Mouse (Mus musculus) MEL (cell line): Measurements from ENCODE around the gene Slc41a3. TPM values are rescaled to one million over a fixed set of nuclear protein-coding genes. Genes with fewer than 3 reads are reported as not detected.

Source experiments
- DNase-seq: peaks from one replicate; pipeline ENCODE4 v3.0.0; 2011; ENCODE audit warnings: low read depth, low spot score
- H3K27ac ChIP-seq: 2 replicates; pipeline ENCODE4 v1.5.1; 2012; ENCODE audit warnings: low read depth, mild to moderate bottlenecking, control low read depth, low read length, moderate library complexity; ENCODE audit not compliant: control insufficient read depth
- H3K27me3 ChIP-seq, 2 experiments: fragments of 150-350 bp in 1 of 2; sonication (generic) in 1 of 2; 2 replicates each; pipeline ENCODE4 v1.6.1; 2012; ENCODE audit warnings: low read length in 2 of 2, mild to moderate bottlenecking in 2 of 2, improper control_type of control experiment in 1 of 2, moderate library complexity in 1 of 2; ENCODE audit not compliant: insufficient read depth in 2 of 2, control insufficient read depth in 1 of 2
- H3K36me3 ChIP-seq, 2 experiments: 2 replicates each; pipeline ENCODE4 v1.6.1; 2012 to 2014; ENCODE audit warnings: low read length in 2 of 2, improper control_type of control experiment in 1 of 2, inconsistent platforms in 1 of 2, mild to moderate bottlenecking in 1 of 2; ENCODE audit not compliant: insufficient read depth in 2 of 2, control insufficient read depth in 1 of 2
- H3K4me1 ChIP-seq, 2 experiments: fragments of 150-350 bp in 1 of 2; sonication (generic) in 1 of 2; 2 replicates each; pipeline ENCODE4 v1.6.1; 2012; ENCODE audit warnings: low read length in 2 of 2, improper control_type of control experiment in 1 of 2, mild to moderate bottlenecking in 1 of 2; ENCODE audit not compliant: insufficient read depth in 2 of 2, control insufficient read depth in 1 of 2
- H3K4me3 ChIP-seq, 2 experiments: fragments of 150-350 bp in 1 of 2; sonication (generic) in 1 of 2; 2 replicates each; pipeline ENCODE4 v1.5.1; 2012; ENCODE audit warnings: low read depth in 2 of 2, low read length in 2 of 2, mild to moderate bottlenecking in 2 of 2, moderate library complexity in 2 of 2, control low read depth in 1 of 2, improper control_type of control experiment in 1 of 2; ENCODE audit not compliant: control insufficient read depth in 1 of 2, insufficient read depth in 1 of 2
- H3K79me2 ChIP-seq: 2 replicates; pipeline ENCODE4 v1.6.1; 2012; ENCODE audit warnings: mild to moderate bottlenecking, low read length, moderate library complexity; ENCODE audit not compliant: control insufficient read depth, poor library complexity, insufficient read depth
- H3K9ac ChIP-seq: 2 replicates; pipeline ENCODE4 v1.6.1; 2012; ENCODE audit warnings: low read depth, mild to moderate bottlenecking, control low read depth, low read length, moderate library complexity; ENCODE audit not compliant: control insufficient read depth, poor library complexity, severe bottlenecking
- H3K9me3 ChIP-seq: fragments of 150-350 bp; sonication (generic); replicated peaks from 2 replicates; pipeline ENCODE4 v1.6.1; 2012; ENCODE audit warnings: mild to moderate bottlenecking, low read length, improper control_type of control experiment, moderate library complexity; ENCODE audit not compliant: insufficient read depth
- CHD1 ChIP-seq: IDR thresholded peaks from 2 replicates; pipeline ENCODE4 v1.6.1; 2012; ENCODE audit warnings: low read depth, mild to moderate bottlenecking, inconsistent platforms, low read length, improper control_type of control experiment
- CTCF ChIP-seq, 3 experiments: IDR thresholded peaks in 2 of 3; conservative IDR thresholded peaks in 1 of 3; 2 replicates each; pipeline ENCODE4 v1.5.1; 2011 to 2012; ENCODE audit warnings: low read length in 3 of 3, low read depth in 2 of 3, mild to moderate bottlenecking in 2 of 3, improper control_type of control experiment in 1 of 3, inconsistent platforms in 1 of 3, mixed read lengths in 1 of 3, moderate library complexity in 1 of 3; ENCODE audit not compliant: control insufficient read depth in 1 of 3, insufficient read depth in 1 of 3, poor library complexity in 1 of 3, severe bottlenecking in 1 of 3
- E2F4 ChIP-seq: IDR thresholded peaks from 2 replicates; pipeline ENCODE4 v1.6.1; 2011; ENCODE audit warnings: low read depth, low read length, improper control_type of control experiment, borderline replicate concordance
- EP300 ChIP-seq, 2 experiments: IDR thresholded peaks; 2 replicates each; pipeline ENCODE4 v1.6.1; 2011; ENCODE audit warnings: improper control_type of control experiment in 2 of 2, low read length in 2 of 2, low read depth in 1 of 2, mild to moderate bottlenecking in 1 of 2
- ETS1 ChIP-seq: IDR thresholded peaks from 2 replicates; pipeline ENCODE4 v1.6.1; 2012; ENCODE audit warnings: low read depth, mild to moderate bottlenecking, inconsistent platforms, low read length, improper control_type of control experiment, moderate library complexity
- GATA1 ChIP-seq: IDR thresholded peaks from 2 replicates; pipeline ENCODE4 v1.6.1; 2011; ENCODE audit warnings: low read depth, low read length, improper control_type of control experiment
- HCFC1 ChIP-seq: IDR thresholded peaks from 2 replicates; pipeline ENCODE4 v1.6.1; 2012; ENCODE audit warnings: low read depth, mild to moderate bottlenecking, inconsistent platforms, low read length, improper control_type of control experiment, moderate library complexity
- JUND ChIP-seq: IDR thresholded peaks from 2 replicates; pipeline ENCODE4 v1.6.1; 2011; ENCODE audit warnings: low read depth, mild to moderate bottlenecking, improper control_type of control experiment, low read length
- KAT2A ChIP-seq: conservative IDR thresholded peaks from 2 replicates; pipeline ENCODE4 v1.6.1; 2012; ENCODE audit warnings: low read depth, low read length, improper control_type of control experiment, inconsistent platforms
- MAX ChIP-seq: IDR thresholded peaks from 2 replicates; pipeline ENCODE4 v1.6.1; 2011; ENCODE audit warnings: low read length, improper control_type of control experiment
- MYB ChIP-seq: IDR thresholded peaks from 2 replicates; pipeline ENCODE4 v1.6.1; 2011; ENCODE audit warnings: mild to moderate bottlenecking, low read depth, low read length, improper control_type of control experiment
- MYC ChIP-seq: IDR thresholded peaks from 2 replicates; pipeline ENCODE4 v1.6.1; 2011; ENCODE audit warnings: low read depth, mild to moderate bottlenecking, low read length, improper control_type of control experiment, moderate library complexity
- NELFE ChIP-seq: IDR thresholded peaks from 2 replicates; pipeline ENCODE4 v1.6.1; 2011; ENCODE audit warnings: low read depth, low read length, improper control_type of control experiment
- POLR2A ChIP-seq, 2 experiments: IDR thresholded peaks; 2 replicates each; pipeline ENCODE4 v1.6.1; 2011 to 2012; ENCODE audit warnings: low read length in 2 of 2, mild to moderate bottlenecking in 2 of 2, control low read depth in 1 of 2, improper control_type of control experiment in 1 of 2, low read depth in 1 of 2, moderate library complexity in 1 of 2; ENCODE audit not compliant: control insufficient read depth in 1 of 2, insufficient read depth in 1 of 2, poor library complexity in 1 of 2
- POLR2AphosphoS5 ChIP-seq: IDR thresholded peaks from 2 replicates; pipeline ENCODE4 v1.6.1; 2012; ENCODE audit warnings: low read depth, borderline replicate concordance, mild to moderate bottlenecking, inconsistent platforms, low read length, moderate library complexity, mixed read lengths
- SIN3A ChIP-seq: IDR thresholded peaks from 2 replicates; pipeline ENCODE4 v1.6.1; 2012; ENCODE audit warnings: low read length, improper control_type of control experiment, inconsistent platforms
- TAL1 ChIP-seq: IDR thresholded peaks from 2 replicates; pipeline ENCODE4 v1.6.1; 2012; ENCODE audit warnings: mild to moderate bottlenecking, inconsistent platforms, low read length, moderate library complexity, mixed read lengths
- TBP ChIP-seq: IDR thresholded peaks from 2 replicates; pipeline ENCODE4 v1.8.0; 2011; ENCODE audit warnings: low read depth, low read length, improper control_type of control experiment
- TCF12 ChIP-seq: IDR thresholded peaks from 2 replicates; pipeline ENCODE4 v1.6.1; 2014; ENCODE audit warnings: low read depth, mild to moderate bottlenecking, inconsistent platforms, low read length, improper control_type of control experiment, moderate library complexity
- UBTF ChIP-seq: IDR thresholded peaks from 2 replicates; pipeline ENCODE4 v1.6.1; 2012; ENCODE audit warnings: low read depth, mild to moderate bottlenecking, inconsistent platforms, low read length, improper control_type of control experiment, moderate library complexity, borderline replicate concordance; ENCODE audit not compliant: insufficient read depth
- USF1 ChIP-seq: IDR thresholded peaks from 2 replicates; pipeline ENCODE4 v1.6.1; 2014; ENCODE audit warnings: low read depth, mild to moderate bottlenecking, inconsistent platforms, low read length, improper control_type of control experiment, moderate library complexity
- ZC3H11A ChIP-seq: IDR thresholded peaks from 2 replicates; pipeline ENCODE4 v1.6.1; 2012; ENCODE audit warnings: low read depth, mild to moderate bottlenecking, inconsistent platforms, low read length, improper control_type of control experiment
- polyA plus RNA-seq, 2 experiments: library from polyadenylated mRNA; stranded (reverse) in 1 of 2; unstranded in 1 of 2; fragments of >175 nt in 1 of 2; fragments of >200 nt in 1 of 2; gene quantifications; 2 replicates each; pipeline versions ENCODE4 v1.2.1 to v1.2.4; 2012; ENCODE audit warnings: low replicate concordance in 2 of 2, low read depth in 1 of 2; ENCODE audit not compliant: insufficient read length in 2 of 2, insufficient read depth in 1 of 2, missing spikeins in 1 of 2
- total RNA-seq: library from RNA; depleted of rRNA; stranded (reverse); fragments of 300-350 nt; gene quantifications from 2 replicates; pipeline ENCODE4 v1.2.3, GENCODE M21; 2012

Gene Slc41a3
- total and polyA plus RNA-seq, 3 experiments: 65.8 to 70.4 TPM; not detected in 1

- H3K9ac ChIP-seq: no peak overlapping the region
- DNase-seq: no peak
- peaks cover 0 to 7% of the 10 kb centered on the region in 2 experiments; a peak in 3 of 4 replicates for H3K27me3 ChIP-seq
- H3K4me3 ChIP-seq: no peak overlapping the region
- no peak for TF ChIP-seq CHD1
- no peak for TF ChIP-seq TAL1
- TF ChIP-seq POLR2AphosphoS5: no peak
- no peak for TF ChIP-seq JUND
- TF ChIP-seq MYC: no peak
- no peak for TF ChIP-seq SIN3A
- no peak for TF ChIP-seq EP300 (IDR thresholded peaks at IDR 0.05; ENCODE audit: low read depth in 1 of 2, low read length in 2 of 2)
- TF ChIP-seq HCFC1: no peak
- no peak for TF ChIP-seq NELFE
- TF ChIP-seq E2F4: no peak
- TF ChIP-seq ETS1: no peak
- no peak for TF ChIP-seq TBP
- no peak for TF ChIP-seq POLR2A (IDR thresholded peaks at IDR 0.05; ENCODE audit: control insufficient read depth in 1 of 2, insufficient read depth in 1 of 2, low read depth in 1 of 2, low read length in 2 of 2, poor library complexity in 1 of 2)
- no peak for TF ChIP-seq MAX
- TF ChIP-seq UBTF: no peak
- no peak for TF ChIP-seq TCF12
- no peak for TF ChIP-seq CTCF (IDR thresholded peaks at IDR 0.05 in 2 of 3, conservative IDR thresholded peaks at IDR 0.05 in 1 of 3; ENCODE audit: control insufficient read depth in 1 of 3, insufficient read depth in 1 of 3, low read depth in 2 of 3, low read length in 3 of 3, poor library complexity in 1 of 3, severe bottlenecking in 1 of 3)
- no peak for TF ChIP-seq MYB
- no peak for TF ChIP-seq ZC3H11A
- TF ChIP-seq USF1: no peak
- TF ChIP-seq, all 39 proteins: peak for 0
- Histone ChIP-seq H3K79me2 (no peaks in the 10 kb centered on the region), H3K4me1 (no peaks in the 10 kb centered on the region), H3K36me3 (no peaks in the 10 kb centered on the region), H3K27ac (no peak overlapping the region), H3K9me3 (no peaks in the 10 kb centered on the region)
Measured at GRCm38 (mm10) chr6:90561234-90561781, 43.2 kb upstream of the Slc41a3 start.

- Histone ChIP-seq H3K4me1 (no peaks in the 10 kb centered on the region), H3K27me3 (peaks cover 0 to 10% of the 10 kb centered on the region in 2 experiments; a peak in 3 of 4 replicates), H3K27ac (no peak overlapping the region), H3K9ac (no peak overlapping the region), H3K9me3 (no peaks in the 10 kb centered on the region), H3K36me3 (no peaks in the 10 kb centered on the region), H3K79me2 (no peaks in the 10 kb centered on the region), H3K4me3 (no peak overlapping the region)
- no peak for DNase-seq
- TF ChIP-seq UBTF (no peak), GATA1 (no peak), KAT2A (no peak), ZC3H11A (no peak), MYC (no peak)
Measured at GRCm38 (mm10) chr6:90564240-90564639, 40.3 kb upstream of the Slc41a3 start.
